Mouse (Mus musculus): ENCODE data around the gene Nedd4.

GRCm38 (mm10) chr9:72665517-72665916, 3.4 kb downstream of the Nedd4 start:
- TF ChIP-seq POLR2A (IDR thresholded peaks at IDR 0.05; ENCODE audit: borderline replicate concordance, low read depth, low read length) (no peak), CTCF (IDR thresholded peaks at IDR 0.05; ENCODE audit: low read depth, low read length) (no peak)

Measured in bone marrow macrophage, adult 2 months (primary cell).